Mouse (Mus musculus) kidney, postnatal 14 days (tissue): ENCODE measurements around the gene Gipc3.

ENCODE experiments used
- DNase-seq: peaks from one replicate; pipeline ENCODE4 v3.0.0; 2022; ENCODE audit warnings: mixed read lengths

The Gipc3 gene

GRCm38 (mm10) chr10:81342686-81343505 is at the start of gene Gipc3:
Gipc3 (minus strand) TSS chr10:81343266.
- no peak for DNase-seq

GRCm38 (mm10) chr10:81392781-81393185 is 49.7 kb upstream of the Gipc3 start, which contains the start of gene Smim24:
Smim24 (plus strand) TSS chr10:81393051.
- peak; percentile 82 for DNase-seq

- no peak for DNase-seq
Observed at GRCm38 (mm10) chr10:81392270-81392669, 49.2 kb upstream of the Gipc3 start.

GRCm38 (mm10) chr10:81390678-81390965 is 47.6 kb upstream of the Gipc3 start:
- no peak for DNase-seq

- DNase-seq = peak; percentile 81
Observed at GRCm38 (mm10) chr10:81389801-81390677, 47.0 kb upstream of the Gipc3 start.

- DNase-seq = peak; percentile 58
Observed at GRCm38 (mm10) chr10:81389373-81389772, 46.3 kb upstream of the Gipc3 start.

GRCm38 (mm10) chr10:81388505-81389055 is 45.5 kb upstream of the Gipc3 start, which contains the start of gene Gm48552:
Gm48552 (plus strand) TSS chr10:81389005.
- no peak for DNase-seq

GRCm38 (mm10) chr10:81387716-81388115 is 44.6 kb upstream of the Gipc3 start:
- DNase-seq = no peak

GRCm38 (mm10) chr10:81385603-81386306 is 42.7 kb upstream of the Gipc3 start:
- DNase-seq = no peak

- no peak for DNase-seq
Observed at GRCm38 (mm10) chr10:81384605-81384982, 41.5 kb upstream of the Gipc3 start.

- peak; percentile 99 for DNase-seq
Observed at GRCm38 (mm10) chr10:81383802-81384604, 40.9 kb upstream of the Gipc3 start, which contains the start of the genes Dohh and Gm48551. Dohh (plus strand) TSS chr10:81384428. Gm48551 (plus strand) TSS chr10:81384466.

- no peak for DNase-seq
Observed at GRCm38 (mm10) chr10:81382039-81382438, 39.0 kb upstream of the Gipc3 start.

GRCm38 (mm10) chr10:81379809-81380378 is 36.8 kb upstream of the Gipc3 start:
- DNase-seq = no peak

- DNase-seq = no peak
Observed at GRCm38 (mm10) chr10:81379183-81379553, 36.1 kb upstream of the Gipc3 start.

GRCm38 (mm10) chr10:81378553-81379182 is 35.6 kb upstream of the Gipc3 start:
- peak; percentile 100 for DNase-seq

- DNase-seq = no peak
Observed at GRCm38 (mm10) chr10:81377793-81378552, 34.9 kb upstream of the Gipc3 start, which contains the start of gene Fzr1. Fzr1 (minus strand) TSS chr10:81378516.

GRCm38 (mm10) chr10:81377362-81377664 is 34.2 kb upstream of the Gipc3 start:
- DNase-seq = no peak

GRCm38 (mm10) chr10:81376561-81377361 is 33.7 kb upstream of the Gipc3 start:
- no peak for DNase-seq

- no peak for DNase-seq
Observed at GRCm38 (mm10) chr10:81375322-81375721, 32.3 kb upstream of the Gipc3 start.

- no peak for DNase-seq
Observed at GRCm38 (mm10) chr10:81367207-81367495, 24.1 kb upstream of the Gipc3 start.
